Mouse (Mus musculus) natural killer cell, adult 2 months (primary cell): Measurements from ENCODE around the gene Pdzd7.

ENCODE experiments used
- DNase-seq, 2 experiments: peaks; one replicate each; pipeline ENCODE4 v3.0.0; 2022; ENCODE audit warnings: low spot score in 2 of 2

Gene Pdzd7

GRCm38 (mm10) chr19:45030746-45031693 lies 14.5 kb downstream of the Pdzd7 start:
- DNase-seq, result peak; percentile 57 to 69

GRCm38 (mm10) chr19:45030111-45030510 lies 15.4 kb downstream of the Pdzd7 start:
- peak; percentile 56 to 76 for DNase-seq

- DNase-seq, result no peak
Observed at GRCm38 (mm10) chr19:45029571-45029970, 15.9 kb downstream of the Pdzd7 start.

- DNase-seq, result no peak
Observed at GRCm38 (mm10) chr19:45028746-45029145, 16.8 kb downstream of the Pdzd7 start.

GRCm38 (mm10) chr19:45027848-45028247 lies 17.7 kb downstream of the Pdzd7 start:
- DNase-seq, result no peak

- no peak for DNase-seq
Observed at GRCm38 (mm10) chr19:45026958-45027670, 18.4 kb downstream of the Pdzd7 start.

- DNase-seq, result no peak
Observed at GRCm38 (mm10) chr19:45025937-45026568, 19.5 kb downstream of the Pdzd7 start.

GRCm38 (mm10) chr19:45024775-45025174 lies 20.7 kb downstream of the Pdzd7 start:
- no peak for DNase-seq

GRCm38 (mm10) chr19:45023993-45024392 lies 21.5 kb downstream of the Pdzd7 start:
- DNase-seq, result no peak

GRCm38 (mm10) chr19:45021362-45021761 lies 24.2 kb downstream of the Pdzd7 start:
- DNase-seq, result no peak

GRCm38 (mm10) chr19:45020348-45020747 lies 25.2 kb downstream of the Pdzd7 start:
- DNase-seq, result no peak

GRCm38 (mm10) chr19:45018351-45018831 lies 27.1 kb downstream of the Pdzd7 start:
- no peak for DNase-seq

GRCm38 (mm10) chr19:45017909-45018308 lies 27.6 kb downstream of the Pdzd7 start:
- peak in 1 of 2 experiments; percentile 42 for DNase-seq

GRCm38 (mm10) chr19:45017216-45017771 lies 28.2 kb downstream of the Pdzd7 start:
- no peak for DNase-seq

GRCm38 (mm10) chr19:45016341-45017215 lies 28.9 kb downstream of the Pdzd7 start:
- no peak for DNase-seq

- peak; percentile 34 to 63 for DNase-seq
Observed at GRCm38 (mm10) chr19:45015518-45016281, 29.8 kb downstream of the Pdzd7 start.

GRCm38 (mm10) chr19:45014981-45015402 lies 30.5 kb downstream of the Pdzd7 start:
- DNase-seq, result no peak

GRCm38 (mm10) chr19:45014335-45014971 lies 31.1 kb downstream of the Pdzd7 start, which contains the start of gene Lzts2:
Lzts2 (plus strand) TSS chr19:45014414.
- no peak for DNase-seq

GRCm38 (mm10) chr19:45013581-45014225 lies 31.8 kb downstream of the Pdzd7 start:
- no peak for DNase-seq
